Mouse (Mus musculus) testis, postnatal 14 days (tissue): ENCODE data around the gene Ppp4r1.
A peak's percentile ranks its signal among the peaks of the same experiment; 100 is the strongest.

Experiments used
- DNase-seq: peaks from one replicate; pipeline ENCODE4 v3.0.0; 2021; ENCODE audit warnings: low spot score

Gene Ppp4r1

DNA sequence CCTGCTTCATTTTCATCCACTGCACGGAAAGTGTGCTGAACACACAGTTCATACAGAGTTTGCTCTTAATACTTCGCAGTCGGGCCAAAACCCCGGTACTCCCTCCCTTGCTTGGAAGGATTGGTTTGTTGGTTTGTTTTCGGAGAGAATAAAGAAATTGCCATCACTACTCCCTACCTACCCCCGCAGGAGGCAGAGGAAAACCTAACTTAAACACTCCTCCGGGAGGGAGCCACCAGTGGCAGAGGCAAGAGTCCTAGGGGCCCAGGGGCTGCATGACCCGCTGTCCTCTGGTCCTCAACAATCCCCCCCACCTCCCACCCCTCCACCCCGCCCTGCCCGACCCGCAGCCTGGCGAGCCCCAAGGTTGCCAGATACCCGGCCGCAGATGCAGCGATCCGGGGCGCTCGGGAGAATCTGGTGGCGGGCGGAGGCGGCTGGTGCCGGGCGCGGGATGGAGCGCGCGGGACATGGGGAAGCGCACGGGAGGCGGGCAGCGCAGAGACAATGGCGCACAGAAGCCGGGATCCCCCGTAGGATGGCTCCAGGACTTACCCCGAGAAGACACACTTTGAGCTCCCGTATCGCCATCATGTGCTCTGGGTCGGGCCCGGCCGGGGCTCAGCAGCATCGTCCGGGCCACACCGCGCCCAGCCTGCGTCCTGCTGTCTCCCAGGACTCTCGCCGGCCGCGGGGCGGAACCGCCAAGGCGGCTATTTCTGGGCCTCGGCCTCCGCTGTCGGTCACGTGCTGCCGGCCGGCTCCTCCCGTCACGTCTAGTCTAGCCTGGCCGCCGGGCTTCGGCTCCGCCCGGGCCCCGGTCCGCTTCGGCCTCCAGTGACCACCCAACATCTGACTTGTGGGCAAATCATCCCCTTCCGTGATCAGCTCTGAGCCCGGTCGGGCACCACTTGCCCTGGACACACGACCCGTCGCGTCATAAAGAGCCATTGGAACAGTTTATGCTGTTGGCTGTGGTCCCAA lies 10.1 kb upstream of the Ppp4r1 start, which contains the start of gene Rab31:
Rab31 (minus strand) TSS at position 802 of the 984 bp plus-strand sequence.
- DNase-seq: peak; percentile 73

DNA sequence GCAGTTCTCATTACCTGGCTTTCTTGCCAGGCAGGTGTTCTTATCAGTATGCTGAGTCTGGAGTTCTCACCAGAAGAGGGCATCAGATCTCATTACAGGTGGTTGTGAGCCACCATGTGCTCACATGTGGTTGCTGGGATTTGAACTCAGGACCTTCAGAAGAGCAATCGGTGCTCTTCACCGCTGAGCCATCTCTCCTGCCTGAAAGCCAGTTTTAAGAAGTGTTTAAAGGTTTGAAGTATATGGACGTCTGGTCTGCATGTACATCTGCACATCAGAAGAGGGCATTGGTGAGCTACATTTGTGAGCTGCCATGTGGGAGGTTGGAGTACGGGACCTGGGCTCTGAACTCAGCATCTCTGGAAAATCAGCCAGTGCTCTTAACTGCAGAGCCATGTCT lies 8.8 kb upstream of the Ppp4r1 start:
- no peak for DNase-seq

DNA sequence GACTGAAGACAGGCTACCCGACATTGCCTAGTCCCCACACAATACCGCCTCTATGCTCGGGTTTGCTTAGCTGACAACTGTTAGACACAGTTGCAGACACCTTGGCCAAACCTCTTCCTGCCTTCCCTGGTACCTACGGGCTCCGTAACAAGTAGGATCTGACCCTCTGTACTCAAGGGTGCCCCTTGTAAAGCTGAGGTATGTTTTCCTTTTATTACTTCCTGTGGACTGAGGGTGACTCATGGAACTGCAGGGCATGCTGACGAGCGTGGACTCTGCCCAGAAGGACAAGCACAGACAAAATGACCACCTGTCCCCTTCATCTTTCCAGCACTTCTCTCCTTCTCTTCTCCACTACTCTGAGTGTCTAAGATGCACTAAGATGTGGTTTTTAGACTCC lies 7.9 kb upstream of the Ppp4r1 start:
- DNase-seq: peak; percentile 58

DNA sequence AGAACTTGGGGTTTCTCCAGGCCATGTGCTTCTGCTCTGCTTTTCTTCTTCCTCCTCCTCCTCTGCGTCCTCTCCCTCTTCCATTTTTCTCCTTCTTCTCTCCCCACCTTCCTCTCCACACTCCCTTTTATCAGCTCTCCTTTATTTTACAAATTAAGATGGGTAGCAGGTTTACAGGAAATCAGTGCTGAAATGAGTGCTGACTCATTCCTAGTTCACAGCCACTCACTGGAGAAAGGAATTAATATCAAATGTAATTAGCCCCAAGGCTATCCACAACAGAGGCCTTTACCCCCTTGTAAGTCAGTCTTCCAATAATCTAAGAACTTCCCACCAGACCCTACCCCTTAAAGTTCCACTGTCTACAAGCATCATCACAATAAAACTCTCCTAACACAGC lies 6.1 kb upstream of the Ppp4r1 start:
- no peak for DNase-seq

DNA sequence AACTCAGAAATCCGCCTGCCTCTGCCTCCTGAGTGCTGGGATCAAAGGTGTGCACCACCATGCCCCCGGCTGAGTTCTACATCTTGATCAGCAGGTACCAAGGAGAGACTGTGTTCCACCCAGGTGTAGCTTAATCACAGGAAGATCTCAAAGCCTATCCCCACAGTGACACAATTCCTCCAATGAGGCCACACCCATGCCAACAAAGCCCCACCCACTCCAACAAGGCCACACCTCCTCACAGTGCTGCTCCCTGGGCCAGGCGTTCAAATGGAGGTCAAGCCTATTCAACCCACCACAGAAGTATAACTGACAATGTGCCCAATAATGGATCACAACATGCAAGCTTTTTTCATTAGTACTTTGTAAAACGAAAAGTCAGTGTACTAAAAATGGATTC lies 4.9 kb upstream of the Ppp4r1 start:
- no peak for DNase-seq

DNA sequence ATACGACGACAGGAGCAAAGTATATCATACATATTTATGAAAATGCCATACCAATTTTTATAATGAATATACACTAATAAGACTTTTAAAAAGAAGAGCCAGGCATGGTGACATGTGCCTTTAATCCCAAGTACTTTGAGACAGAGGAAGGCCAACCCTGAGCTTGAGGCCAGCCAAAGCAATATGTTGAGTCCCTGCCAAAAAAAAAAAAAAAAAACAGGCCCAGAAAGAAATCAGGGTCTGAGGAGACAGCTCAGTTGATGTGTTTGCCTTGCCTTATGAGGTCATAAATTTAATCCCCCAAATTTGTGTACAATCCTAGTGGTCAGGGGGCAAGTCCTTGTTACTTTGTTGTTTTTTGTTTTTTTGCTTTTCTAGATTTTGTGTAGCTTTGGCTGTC lies 1.4 kb upstream of the Ppp4r1 start:
- DNase-seq: no peak

DNA sequence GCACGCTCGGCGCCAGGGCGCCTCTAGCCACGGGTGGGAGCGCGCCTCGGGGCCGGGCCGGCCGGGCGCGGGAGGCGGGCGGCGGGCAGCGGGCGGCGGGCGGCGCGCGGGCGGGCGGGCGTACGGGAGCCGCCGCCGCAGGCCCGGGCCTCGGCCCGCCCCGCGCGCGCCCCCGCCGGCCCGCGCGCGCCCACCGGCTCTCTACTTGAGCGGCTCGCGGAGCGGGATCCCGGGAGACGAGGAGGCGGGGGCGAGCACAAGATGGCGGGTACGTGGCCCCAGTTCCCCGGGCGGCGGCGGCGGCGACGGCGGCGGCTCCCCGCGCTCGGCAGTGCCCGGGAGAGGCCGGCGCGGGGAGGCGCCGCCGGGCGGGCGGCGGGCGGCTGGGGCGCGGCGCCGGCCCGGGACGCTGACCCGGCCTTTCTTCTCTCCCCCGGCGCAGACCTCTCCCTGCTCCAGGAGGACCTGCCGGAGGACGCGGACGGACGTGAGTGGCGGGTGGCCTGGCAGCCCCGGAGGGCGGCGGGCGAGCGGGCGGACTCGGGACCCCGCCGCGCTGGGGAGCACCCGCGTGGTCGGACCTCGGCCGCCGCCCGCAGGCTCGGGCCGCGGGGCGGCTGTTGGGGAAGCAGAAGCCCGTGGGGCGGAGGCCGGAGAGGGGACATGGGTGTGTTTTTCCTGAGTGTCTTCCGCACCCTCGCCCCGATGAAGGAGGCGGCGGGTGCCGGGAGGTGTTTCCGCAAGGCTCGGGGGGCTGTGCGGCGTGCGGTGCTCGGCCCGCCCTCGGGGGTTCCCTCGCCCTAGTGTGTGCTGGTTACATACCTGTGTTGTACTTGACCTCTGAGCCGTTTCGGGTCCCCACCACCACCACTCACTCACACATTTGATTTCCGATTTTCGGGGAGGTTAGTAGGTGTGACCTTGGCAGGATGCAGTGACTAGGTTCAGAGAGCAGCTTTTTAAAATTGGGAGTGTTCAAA lies 1.1 kb downstream of the Ppp4r1 start:
- DNase-seq: peak; percentile 81

DNA sequence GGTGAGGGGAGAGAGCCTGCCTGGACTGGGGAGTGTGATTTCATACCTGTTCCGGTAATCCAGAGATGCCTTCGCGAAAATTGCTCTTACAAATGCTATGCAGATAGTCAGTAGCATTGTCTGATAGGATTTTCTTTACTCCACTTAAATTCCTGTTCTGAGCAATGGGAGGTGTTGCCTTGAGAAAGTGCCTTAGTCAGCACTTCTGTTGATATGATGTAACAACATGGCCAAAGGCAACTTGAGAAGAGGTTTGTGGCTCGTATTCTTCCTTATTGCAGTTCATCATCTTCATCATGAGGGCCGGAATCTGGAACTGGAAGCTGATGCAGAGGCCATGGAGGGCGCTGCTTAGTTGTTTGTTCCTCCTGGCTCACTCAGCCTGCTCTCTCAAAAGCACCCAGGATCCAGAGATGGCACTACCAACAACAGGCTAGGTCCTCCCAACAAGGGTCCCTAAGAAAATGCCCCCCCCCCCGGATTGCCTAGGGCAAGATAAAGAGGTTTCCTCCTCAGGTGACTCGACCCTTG lies 2.3 kb downstream of the Ppp4r1 start:
- DNase-seq: no peak

DNA sequence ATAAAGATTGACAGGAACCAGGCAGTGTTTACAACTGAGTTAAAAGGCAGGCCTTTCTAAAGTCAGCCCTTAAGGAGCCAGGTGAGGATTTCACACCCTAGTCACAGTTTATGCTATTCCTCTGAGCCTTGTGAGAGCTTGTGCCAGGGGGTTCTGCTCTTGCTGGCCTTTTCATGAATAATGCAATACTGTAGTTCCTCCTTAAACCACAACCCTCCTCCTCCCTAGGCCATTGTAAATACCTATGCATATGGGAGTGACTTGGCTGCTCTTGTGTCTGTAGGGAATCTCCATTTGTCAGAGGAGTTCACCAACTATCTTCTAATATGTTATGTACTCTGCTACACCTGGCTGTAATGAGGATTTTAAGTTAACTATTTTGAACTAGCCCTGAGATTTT lies 3.3 kb downstream of the Ppp4r1 start:
- DNase-seq: no peak

DNA sequence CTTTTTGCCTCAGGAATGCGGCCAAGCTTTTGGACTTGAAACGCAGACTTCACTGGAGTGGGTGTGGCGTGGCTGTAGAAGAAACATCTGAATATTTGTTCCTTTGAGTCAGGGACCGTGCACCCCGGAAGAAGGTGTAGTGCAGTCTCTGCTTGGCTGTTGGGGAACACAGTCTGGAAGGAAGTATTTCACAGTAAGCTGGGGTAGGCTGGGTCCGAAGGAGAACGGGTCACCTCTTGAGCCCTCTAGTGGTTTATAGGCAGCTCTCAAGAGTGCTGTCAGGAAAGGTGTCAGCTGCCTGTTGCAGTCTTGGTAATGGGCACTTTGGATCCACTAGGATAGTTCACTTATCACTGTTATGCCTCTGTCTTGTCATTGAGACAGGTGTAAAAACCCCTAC lies 3.9 kb downstream of the Ppp4r1 start:
- no peak for DNase-seq

DNA sequence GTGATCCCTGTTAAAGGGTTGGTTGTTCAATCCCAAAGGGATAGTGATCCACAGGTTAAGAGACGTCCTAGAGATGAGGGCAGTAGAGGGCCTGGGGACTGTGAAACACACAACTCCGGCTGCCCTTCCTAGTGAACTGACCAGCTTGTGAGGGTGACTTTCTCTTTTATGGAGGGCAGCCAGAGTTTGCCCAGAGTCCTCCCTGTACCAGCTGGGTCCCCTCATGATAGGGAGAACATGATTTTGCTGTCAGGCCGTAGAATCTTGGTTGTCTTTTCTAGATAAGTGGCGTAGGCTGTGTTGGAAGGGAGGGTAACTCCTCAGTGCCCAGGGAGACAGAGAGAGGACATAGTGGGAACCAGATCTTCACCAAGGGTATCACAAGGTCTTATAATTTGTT lies 4.9 kb downstream of the Ppp4r1 start:
- no peak for DNase-seq

DNA sequence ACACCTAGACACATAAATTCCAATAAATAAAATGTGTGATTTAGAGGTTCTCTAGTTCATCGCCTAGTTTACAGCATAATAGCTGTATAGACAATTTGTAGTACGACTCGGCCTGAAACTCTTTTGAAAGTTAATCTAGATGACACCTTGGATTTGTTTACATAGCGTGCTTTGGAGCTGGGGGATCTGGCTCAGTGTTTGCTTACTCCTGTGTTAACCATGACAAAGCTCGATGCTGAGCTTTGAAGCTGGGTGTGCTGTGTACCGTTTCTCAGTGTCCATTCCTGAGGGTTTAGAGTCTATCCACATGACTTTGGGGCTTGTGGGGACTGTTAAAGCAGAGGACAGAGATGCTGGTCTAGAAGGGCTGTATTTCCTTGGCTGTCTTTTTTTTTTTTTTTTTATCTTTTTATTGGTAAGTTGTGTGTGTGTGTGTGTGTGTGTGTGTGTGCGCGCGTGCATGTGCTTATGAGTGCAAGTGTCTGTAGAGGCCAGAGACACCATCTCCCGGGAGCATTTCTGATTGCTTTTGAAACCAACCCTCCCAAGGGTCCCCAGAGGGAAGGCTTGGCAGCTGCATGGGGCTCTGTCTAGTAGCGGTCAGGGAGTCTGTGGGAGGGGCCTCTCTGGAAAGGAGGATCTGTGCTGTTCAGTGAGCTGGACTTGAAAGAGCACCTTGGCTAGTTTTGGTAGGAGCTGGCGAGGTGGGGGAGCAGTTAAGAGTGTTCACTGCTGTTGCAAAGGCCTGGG lies 6.3 kb downstream of the Ppp4r1 start:
- DNase-seq: no peak

DNA sequence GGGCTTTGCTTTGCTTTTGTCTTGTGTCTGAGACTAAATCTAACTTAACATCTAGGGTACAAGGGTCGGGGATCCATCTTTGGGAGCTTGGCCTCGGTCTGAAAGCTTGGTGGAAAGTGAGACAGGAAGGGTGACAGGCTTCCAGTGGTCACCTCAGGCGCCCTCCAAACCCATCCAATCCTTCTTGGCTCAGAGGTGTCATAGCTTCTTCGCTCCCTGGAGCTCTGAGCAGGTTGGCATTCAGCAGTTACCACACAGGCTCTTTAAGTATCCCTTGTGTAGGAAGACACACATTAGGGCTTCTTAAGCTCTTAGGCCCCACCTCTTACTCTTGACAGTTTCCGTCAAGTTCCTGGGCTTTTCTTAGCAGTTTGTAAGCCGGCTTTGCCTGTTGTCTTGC lies 7.2 kb downstream of the Ppp4r1 start:
- no peak for DNase-seq

DNA sequence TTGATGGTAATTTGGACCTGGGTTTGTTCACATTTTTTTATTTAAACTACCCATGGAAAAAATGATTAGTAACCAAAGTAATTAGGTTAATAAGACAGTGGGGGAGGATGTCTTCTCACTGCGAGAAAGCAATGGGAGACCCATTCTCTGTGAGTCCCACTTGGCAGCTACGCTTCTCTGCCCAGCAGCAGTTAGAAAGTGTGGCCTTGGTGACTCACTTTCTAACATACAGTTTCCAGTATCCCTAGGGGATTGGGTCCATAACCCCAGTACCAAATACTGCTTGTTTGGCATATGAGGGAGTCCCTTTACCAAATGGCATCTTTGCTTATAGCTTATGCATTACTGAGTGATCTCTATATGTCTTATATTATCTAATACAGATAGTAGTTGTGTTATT lies 8.8 kb downstream of the Ppp4r1 start:
- DNase-seq: no peak

DNA sequence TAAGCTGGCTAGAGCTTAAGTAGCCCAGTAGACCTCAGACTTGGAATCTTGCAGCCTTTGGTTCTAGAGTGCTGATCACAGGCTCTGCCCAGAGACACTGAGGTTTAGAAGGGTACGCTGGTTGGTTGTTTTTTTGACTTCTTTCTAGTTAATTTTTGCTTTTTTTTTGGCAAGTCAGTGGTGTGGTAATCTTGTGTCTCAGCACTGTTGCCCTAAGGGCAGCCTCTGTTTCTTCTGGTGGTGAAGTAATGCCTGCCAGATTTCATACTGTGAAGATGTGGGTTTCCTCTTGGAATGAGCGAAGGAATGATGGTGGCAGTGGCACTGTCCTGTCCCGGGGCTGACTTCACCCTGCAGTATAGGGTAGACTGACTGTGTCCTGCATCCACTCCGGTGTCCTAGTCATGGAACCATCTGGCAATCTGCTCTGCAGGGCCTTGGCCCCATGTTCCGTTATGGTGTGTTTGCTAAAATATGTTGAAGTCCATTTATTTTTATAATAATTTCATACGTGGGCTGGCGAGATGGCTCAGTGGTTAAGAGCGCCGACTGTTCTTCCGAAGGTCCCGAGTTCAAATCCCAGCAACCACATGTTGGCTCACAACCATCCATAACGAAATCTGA lies 11.0 kb downstream of the Ppp4r1 start:
- DNase-seq: no peak

DNA sequence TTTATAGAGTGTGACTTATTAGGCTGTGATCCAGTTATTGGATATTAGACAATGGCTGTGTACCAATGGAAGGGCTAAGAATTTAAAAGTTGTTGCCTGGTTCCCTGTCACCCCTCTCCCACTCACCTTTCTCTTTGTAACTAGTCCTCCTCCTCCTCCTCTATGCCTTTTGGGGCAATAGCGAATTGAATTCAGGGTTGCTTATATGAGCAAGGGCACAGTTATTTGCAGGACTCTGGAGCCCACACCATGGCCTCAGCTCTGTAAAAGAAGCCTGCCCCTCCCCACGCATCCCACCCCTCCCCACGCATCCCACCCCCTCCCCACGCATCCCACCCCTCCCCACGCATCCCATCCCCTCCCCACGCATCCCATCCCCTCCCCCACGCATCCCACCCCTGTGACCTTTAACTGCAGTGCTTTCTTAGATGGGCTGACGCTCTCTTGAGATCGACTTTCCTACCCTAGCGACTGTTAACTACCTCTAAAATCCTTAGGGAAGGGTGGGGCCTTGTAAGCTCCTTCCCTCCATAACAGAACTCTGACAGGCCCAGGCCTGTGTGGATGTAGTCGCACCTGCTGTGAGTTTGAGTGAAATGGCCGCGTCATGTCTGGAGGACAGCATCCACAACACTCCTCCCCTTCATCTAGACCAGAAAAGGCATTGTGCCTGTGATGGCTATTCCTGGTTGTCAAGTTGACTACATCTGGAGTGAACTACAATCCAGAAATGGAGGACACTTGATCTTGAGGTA lies 11.9 kb downstream of the Ppp4r1 start:
- no peak for DNase-seq

DNA sequence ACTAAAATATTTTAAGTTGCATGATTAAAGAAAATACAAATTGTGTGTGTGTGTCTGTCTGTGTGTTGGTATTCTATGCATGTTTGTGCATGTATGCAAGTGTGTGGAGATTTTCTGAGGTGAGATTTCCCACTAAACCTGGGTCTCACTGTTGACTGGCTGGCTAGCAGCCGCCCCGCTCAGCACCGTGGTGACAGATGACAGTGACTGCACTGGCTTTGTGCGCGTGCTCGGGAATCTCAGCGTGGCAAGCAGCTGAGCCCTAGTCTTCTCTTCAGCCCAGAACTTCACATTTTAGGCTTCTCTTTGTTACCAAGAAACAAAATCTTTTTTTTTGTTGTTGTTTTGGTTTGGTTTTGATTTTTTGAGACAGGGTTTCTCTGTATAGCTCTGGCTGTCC lies 13.7 kb downstream of the Ppp4r1 start:
- no peak for DNase-seq

DNA sequence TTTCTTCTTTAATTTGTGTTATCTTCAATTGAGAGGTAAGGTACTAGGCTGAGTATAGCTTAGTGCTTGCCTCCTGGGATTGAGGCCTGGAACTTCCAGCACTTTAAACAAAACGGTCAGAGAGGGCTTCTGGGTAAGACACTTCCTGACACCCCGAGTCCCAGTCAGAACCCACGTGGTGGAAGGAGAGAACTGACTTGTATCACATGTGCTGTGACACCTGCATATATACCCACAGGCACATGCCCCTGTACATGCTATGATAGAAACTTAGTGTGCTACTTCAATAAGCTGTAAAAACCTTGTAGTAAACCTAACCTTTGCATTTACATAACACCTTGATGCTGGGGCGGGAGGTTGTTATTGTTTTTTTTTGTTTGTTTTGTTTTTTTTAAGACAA lies 16.1 kb downstream of the Ppp4r1 start:
- DNase-seq: no peak

DNA sequence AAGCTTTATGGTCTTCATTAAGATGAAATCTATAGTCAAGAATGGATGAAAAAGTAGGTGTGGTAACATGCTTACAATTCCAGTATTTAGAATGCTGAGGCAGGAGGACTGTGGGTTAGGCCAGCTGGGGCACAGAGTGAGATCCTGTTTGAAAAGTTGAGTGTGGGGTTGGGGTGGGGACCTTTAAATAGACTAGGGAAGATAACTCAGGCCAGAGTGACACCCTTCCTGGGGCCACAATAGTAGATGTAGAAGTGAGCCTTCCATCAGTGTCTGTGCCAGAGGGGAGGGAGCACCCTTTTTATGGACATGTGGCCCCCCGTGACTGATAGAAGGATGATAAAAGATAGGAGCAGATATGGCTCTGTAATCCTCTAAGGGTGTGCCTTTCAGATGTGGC lies 17.0 kb downstream of the Ppp4r1 start:
- no peak for DNase-seq

DNA sequence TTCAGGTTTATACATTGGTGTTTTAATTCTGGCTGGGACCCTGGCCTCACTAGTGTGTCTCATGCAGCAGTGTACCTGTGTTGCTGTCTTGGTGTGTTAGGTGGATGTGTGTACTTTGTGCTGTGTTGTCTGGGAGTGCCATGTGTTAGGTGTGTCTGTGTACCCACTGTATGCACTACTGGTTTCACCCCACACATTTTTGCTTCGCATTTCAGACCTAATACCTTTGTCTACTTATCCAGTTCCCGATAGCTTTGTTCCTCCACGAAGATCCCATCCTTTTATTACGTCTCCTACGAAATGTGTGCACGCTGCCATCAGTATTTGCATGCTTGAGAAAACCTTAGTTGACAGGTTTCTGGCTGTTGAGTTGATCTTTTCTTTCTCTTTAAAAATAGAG lies 18.1 kb downstream of the Ppp4r1 start:
- DNase-seq: no peak

DNA sequence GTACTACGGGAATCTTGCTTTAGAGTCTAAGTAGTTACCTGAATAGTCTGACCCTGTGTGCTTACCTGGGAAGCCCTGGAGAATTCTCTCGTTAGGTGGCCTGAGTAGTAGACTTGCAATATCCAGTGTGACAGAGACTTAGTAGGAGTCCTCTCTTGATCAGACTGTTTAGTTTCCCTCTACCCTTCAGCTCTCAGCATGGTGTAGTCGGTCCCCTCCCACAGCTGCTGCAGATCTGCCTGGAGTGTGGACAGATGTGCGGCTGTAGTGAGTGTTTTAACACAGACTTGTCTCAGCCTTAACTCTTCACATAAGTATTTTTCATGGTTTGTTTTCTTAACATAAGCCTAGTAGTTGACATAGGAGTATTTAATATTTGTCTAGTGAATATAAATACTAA lies 19.7 kb downstream of the Ppp4r1 start:
- no peak for DNase-seq
